Mouse (Mus musculus): Measurements from ENCODE around the gene Nab1. TPM values are rescaled to one million over a fixed set of nuclear protein-coding genes. Genes with fewer than 3 reads are reported as not detected.

The Nab1 gene
- polyA plus RNA-seq, 1 experiment, result 20.7 TPM

DNA sequence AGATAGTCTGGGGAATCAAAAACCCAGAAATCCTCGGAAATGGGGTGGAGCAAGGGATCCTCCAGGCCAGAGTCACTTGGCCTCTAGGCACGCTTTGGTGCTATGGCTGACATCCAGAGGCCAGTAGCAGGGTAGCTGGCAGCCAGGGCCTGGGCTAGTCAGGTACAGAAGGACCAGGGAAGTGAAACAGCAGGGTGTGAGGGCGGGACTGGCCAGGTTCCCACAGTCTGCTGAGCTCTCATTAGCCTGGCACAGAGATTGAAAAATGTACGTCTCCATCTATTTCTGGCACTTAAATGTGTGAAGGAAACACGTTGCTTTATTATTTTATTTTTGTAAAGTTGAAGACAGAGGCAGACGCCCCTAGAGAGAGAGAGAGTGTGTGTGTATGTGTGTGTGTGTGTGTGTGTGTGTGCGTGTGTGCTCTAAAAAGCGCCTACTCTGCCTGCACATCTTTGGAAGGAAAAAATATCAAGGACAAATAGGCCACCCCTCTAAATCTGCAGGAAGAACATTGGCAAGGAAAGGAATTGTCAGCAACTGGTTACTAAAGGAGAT is 21.0 kb upstream of the Nab1 start:
- H3K27ac ChIP-seq (ENCODE audit: control insufficient read depth, insufficient read depth, low read depth, low read length, poor library complexity), result no peak overlapping the region
- H3K4me1 ChIP-seq (ENCODE audit: control insufficient read depth, insufficient read depth, low read length), result no peaks in the 10 kb centered on the region; the same call in 1 of the 2 replicates
- TF ChIP-seq CTCF (IDR thresholded peaks at IDR 0.05; ENCODE audit: control insufficient read depth, insufficient read depth, low read length), result no peak
- TF ChIP-seq POLR2A (IDR thresholded peaks at IDR 0.05; ENCODE audit: borderline replicate concordance, control insufficient read depth, low read depth, low read length), result no peak
- no peak overlapping the region for H3K4me3 ChIP-seq (replicated peaks; ENCODE audit: control insufficient read depth, low read depth, low read length)
- WGBS, result 53% methylated on average over 8 of the region's 8 CpGs

DNA sequence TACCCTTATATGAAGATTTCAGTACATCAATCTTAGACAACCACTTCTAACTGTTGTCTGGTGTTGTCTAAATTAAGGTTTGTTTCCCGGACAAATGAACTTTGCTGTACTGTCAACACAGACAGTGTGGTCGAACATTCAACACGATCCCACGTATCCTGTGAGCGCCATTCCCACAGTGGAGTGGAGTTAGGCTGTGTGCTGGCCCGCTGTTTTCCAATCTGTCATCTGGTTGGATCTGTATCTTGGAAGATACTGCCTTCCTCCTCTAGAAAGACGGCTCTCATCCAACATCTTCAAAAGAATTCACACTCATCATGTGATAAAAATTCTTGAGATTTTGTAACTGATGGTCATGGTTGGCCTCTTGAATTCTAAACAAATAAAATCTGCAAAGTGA is 19.7 kb upstream of the Nab1 start:
- Histone ChIP-seq H3K4me3 (replicated peaks; ENCODE audit: control insufficient read depth, low read depth, low read length) (no peak overlapping the region), H3K4me1 (ENCODE audit: control insufficient read depth, insufficient read depth, low read length) (no peaks in the 10 kb centered on the region; the same call in 1 of the 2 replicates), H3K27ac (ENCODE audit: control insufficient read depth, insufficient read depth, low read depth, low read length, poor library complexity) (no peak overlapping the region)
- 91% methylated on average over 7 of the region's 7 CpGs for WGBS
- no peak for TF ChIP-seq CTCF (IDR thresholded peaks at IDR 0.05; ENCODE audit: control insufficient read depth, insufficient read depth, low read length)
- no peak for TF ChIP-seq POLR2A (IDR thresholded peaks at IDR 0.05; ENCODE audit: borderline replicate concordance, control insufficient read depth, low read depth, low read length)

DNA sequence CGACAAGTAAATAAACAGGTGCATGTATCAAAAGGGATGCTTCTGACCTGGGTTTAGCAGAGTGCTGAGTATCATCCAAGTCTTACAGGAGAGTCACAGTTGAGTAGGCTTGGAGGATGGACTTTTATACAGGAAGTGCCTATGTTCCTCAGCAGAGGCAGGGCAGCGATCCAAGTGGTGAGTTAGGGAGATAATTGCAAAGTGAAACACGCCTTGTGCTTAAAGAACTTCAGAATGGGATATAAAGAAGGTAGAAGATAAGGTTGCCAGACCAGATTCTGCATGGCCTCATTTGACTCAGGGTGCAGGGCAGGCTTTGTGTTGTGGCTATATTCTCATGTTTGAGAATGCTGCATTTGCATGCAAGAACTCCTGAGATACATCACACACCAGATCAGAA is 14.8 kb upstream of the Nab1 start:
- Histone ChIP-seq H3K27ac (ENCODE audit: control insufficient read depth, insufficient read depth, low read depth, low read length, poor library complexity) (no peak overlapping the region), H3K4me3 (replicated peaks; ENCODE audit: control insufficient read depth, low read depth, low read length) (no peak overlapping the region), H3K4me1 (ENCODE audit: control insufficient read depth, insufficient read depth, low read length) (no peaks in the 10 kb centered on the region; the same call in 1 of the 2 replicates)
- 39% methylated on average over 3 of the region's 3 CpGs for WGBS
- no peak for TF ChIP-seq CTCF (IDR thresholded peaks at IDR 0.05; ENCODE audit: control insufficient read depth, insufficient read depth, low read length)
- no peak for TF ChIP-seq POLR2A (IDR thresholded peaks at IDR 0.05; ENCODE audit: borderline replicate concordance, control insufficient read depth, low read depth, low read length)

DNA sequence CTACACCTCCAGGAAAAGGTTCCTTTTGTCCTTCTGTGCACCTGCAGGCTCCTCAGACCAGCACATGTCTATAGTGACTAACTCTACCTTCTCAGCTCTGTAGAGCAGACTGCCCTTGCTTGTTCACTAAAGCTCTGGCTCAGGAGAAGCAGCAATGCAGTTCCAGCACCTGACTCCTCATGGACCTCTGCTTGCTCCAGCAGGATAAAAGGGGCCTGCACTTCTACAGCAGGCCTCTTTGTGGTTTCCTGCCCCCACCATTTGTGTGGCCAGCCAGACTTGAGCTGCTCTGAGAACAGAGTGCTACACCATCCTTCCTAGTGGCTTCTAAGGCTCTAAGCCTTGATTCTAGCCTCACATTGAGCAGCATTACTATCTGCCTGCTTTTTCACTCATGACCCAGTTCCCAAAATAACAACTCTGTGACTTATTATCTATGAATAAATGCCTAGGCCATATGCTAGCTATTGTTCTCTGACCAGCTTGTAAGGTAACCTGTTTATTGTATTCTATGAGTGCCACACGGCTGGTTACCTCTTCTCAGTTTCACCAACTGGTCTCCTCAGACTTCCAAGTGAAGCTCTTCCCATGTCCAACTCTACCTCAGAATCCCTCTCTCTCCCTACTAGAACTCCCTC is 11.4 kb upstream of the Nab1 start:
- WGBS, result 67% methylated on average over 1 of the region's 1 CpGs
- TF ChIP-seq POLR2A (IDR thresholded peaks at IDR 0.05; ENCODE audit: borderline replicate concordance, control insufficient read depth, low read depth, low read length) (no peak), CTCF (IDR thresholded peaks at IDR 0.05; ENCODE audit: control insufficient read depth, insufficient read depth, low read length) (no peak)
- no peak overlapping the region for H3K4me3 ChIP-seq (replicated peaks; ENCODE audit: control insufficient read depth, low read depth, low read length)
- H3K27ac ChIP-seq (ENCODE audit: control insufficient read depth, insufficient read depth, low read depth, low read length, poor library complexity), result 0 out of 2 replicates have a peak overlapping the region, but pooled peaks have one; percentile 18
- H3K4me1 ChIP-seq (ENCODE audit: control insufficient read depth, insufficient read depth, low read length), result no peaks in the 10 kb centered on the region; the same call in 1 of the 2 replicates

DNA sequence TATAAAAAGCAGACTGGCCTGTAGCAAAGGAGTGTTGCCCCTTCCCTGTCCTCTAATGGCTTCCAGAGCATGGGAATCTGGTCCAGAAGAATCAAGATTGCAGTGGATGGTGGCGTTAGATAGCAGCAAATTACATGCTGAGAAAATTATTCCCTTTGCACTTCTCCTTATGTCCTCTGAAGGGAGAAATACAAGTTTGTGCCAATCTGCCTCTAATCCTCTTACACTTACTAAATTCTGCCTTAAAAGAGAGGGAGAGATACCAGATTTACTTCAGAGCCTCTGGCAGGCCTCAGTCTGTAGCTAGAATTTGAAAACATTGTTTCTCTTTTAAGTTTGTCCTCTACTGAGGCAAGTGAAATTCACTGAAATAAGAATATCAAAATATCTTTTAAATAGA is 5.7 kb upstream of the Nab1 start:
- no peak overlapping the region for H3K4me3 ChIP-seq (replicated peaks; ENCODE audit: control insufficient read depth, low read depth, low read length)
- H3K27ac ChIP-seq (ENCODE audit: control insufficient read depth, insufficient read depth, low read depth, low read length, poor library complexity), result no peak overlapping the region
- no peaks in the 10 kb centered on the region; the same call in 1 of the 2 replicates for H3K4me1 ChIP-seq (ENCODE audit: control insufficient read depth, insufficient read depth, low read length)
- TF ChIP-seq POLR2A (IDR thresholded peaks at IDR 0.05; ENCODE audit: borderline replicate concordance, control insufficient read depth, low read depth, low read length), result no peak
- TF ChIP-seq CTCF (IDR thresholded peaks at IDR 0.05; ENCODE audit: control insufficient read depth, insufficient read depth, low read length), result no peak
- WGBS, result 84% methylated on average over 1 of the region's 1 CpGs

GRCm38 (mm10) chr1:52502296-52502695 is 1.8 kb upstream of the Nab1 start:
- H3K4me1 ChIP-seq (ENCODE audit: control insufficient read depth, insufficient read depth, low read length), result no peaks in the 10 kb centered on the region; the same call in 1 of the 2 replicates
- H3K27ac ChIP-seq (ENCODE audit: control insufficient read depth, insufficient read depth, low read depth, low read length, poor library complexity), result no peak overlapping the region
- no peak overlapping the region for H3K4me3 ChIP-seq (replicated peaks; ENCODE audit: control insufficient read depth, low read depth, low read length)
- TF ChIP-seq POLR2A (IDR thresholded peaks at IDR 0.05; ENCODE audit: borderline replicate concordance, control insufficient read depth, low read depth, low read length) (no peak), CTCF (IDR thresholded peaks at IDR 0.05; ENCODE audit: control insufficient read depth, insufficient read depth, low read length) (no peak)
- WGBS, result 58% methylated on average over 4 of the region's 4 CpGs

GRCm38 (mm10) chr1:52501688-52502133 is 1.2 kb upstream of the Nab1 start:
- H3K4me3 ChIP-seq (replicated peaks; ENCODE audit: control insufficient read depth, low read depth, low read length), result no peak overlapping the region
- TF ChIP-seq POLR2A (IDR thresholded peaks at IDR 0.05; ENCODE audit: borderline replicate concordance, control insufficient read depth, low read depth, low read length) (no peak), CTCF (IDR thresholded peaks at IDR 0.05; ENCODE audit: control insufficient read depth, insufficient read depth, low read length) (no peak)
- WGBS, result 5% methylated on average over 10 of the region's 10 CpGs
- no peaks in the 10 kb centered on the region; the same call in 1 of the 2 replicates for H3K4me1 ChIP-seq (ENCODE audit: control insufficient read depth, insufficient read depth, low read length)
- H3K27ac ChIP-seq (ENCODE audit: control insufficient read depth, insufficient read depth, low read depth, low read length, poor library complexity), result no peak overlapping the region

DNA sequence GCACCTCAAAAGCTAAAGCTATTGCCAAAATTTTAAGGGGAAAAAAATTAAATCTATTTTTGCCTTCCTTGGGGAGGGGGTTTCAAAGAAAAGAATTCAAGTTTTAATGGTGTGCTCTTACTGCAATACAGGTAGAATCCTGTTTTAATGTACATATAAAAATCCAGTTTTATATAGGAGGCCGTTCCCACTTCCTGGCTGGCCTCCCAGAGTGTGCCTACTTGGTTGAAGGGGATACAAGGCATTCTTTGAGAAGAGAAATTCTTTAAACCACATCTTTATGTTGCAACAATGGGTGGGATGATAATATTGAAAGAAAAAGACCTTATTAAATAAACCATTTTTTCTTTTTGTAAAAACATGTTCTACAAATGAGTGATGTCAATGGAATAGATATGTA is 611 bp upstream of the Nab1 start:
- WGBS, result 10% methylated on average over 1 of the region's 1 CpGs
- no peak overlapping the region for H3K27ac ChIP-seq (ENCODE audit: control insufficient read depth, insufficient read depth, low read depth, low read length, poor library complexity)
- H3K4me1 ChIP-seq (ENCODE audit: control insufficient read depth, insufficient read depth, low read length), result no peaks in the 10 kb centered on the region; the same call in 1 of the 2 replicates
- TF ChIP-seq CTCF (IDR thresholded peaks at IDR 0.05; ENCODE audit: control insufficient read depth, insufficient read depth, low read length) (no peak), POLR2A (IDR thresholded peaks at IDR 0.05; ENCODE audit: borderline replicate concordance, control insufficient read depth, low read depth, low read length) (no peak)
- H3K4me3 ChIP-seq (replicated peaks; ENCODE audit: control insufficient read depth, low read depth, low read length), result no peak overlapping the region
